Mouse (Mus musculus) cerebellum, adult 2 months (tissue): Measurements from ENCODE around the gene Coro2b. TPM values are rescaled to one million over a fixed set of nuclear protein-coding genes. Genes with fewer than 3 reads are reported as not detected.

ENCODE experiments used
- DNase-seq, 2 experiments: peaks; one replicate each; pipeline ENCODE4 v3.0.0; 2021
- H3K27ac ChIP-seq: fragments of 200-500 bp; 2 replicates; pipeline ENCODE4 v1.5.1; 2012; ENCODE audit warnings: low read length, control low read depth, inconsistent platforms; ENCODE audit not compliant: insufficient read depth
- H3K27me3 ChIP-seq: fragments of 200-500 bp; 2 replicates; pipeline ENCODE4 v1.6.1; 2012; ENCODE audit warnings: inconsistent platforms, mild to moderate bottlenecking, low read length, moderate library complexity; ENCODE audit not compliant: control insufficient read depth, insufficient read depth
- H3K4me1 ChIP-seq: fragments of 200-500 bp; 2 replicates; pipeline ENCODE4 v1.6.1; 2011; ENCODE audit warnings: low read length; ENCODE audit not compliant: control insufficient read depth, insufficient read depth
- H3K4me3 ChIP-seq: fragments of 200-500 bp; replicated peaks from 2 replicates; pipeline ENCODE3; 2011; ENCODE audit warnings: mild to moderate bottlenecking, low read depth, low read length, control low read depth; ENCODE audit not compliant: insufficient read depth
- CTCF ChIP-seq: fragments of 200-500 bp; IDR thresholded peaks from 2 replicates; pipeline ENCODE4 v1.5.1; 2011; ENCODE audit warnings: low read depth, mild to moderate bottlenecking, control low read depth, low read length, moderate library complexity, borderline replicate concordance; ENCODE audit not compliant: insufficient read depth
- POLR2A ChIP-seq: fragments of 200-500 bp; IDR thresholded peaks from 2 replicates; pipeline ENCODE4 v1.6.1; 2011; ENCODE audit warnings: low read length, control low read depth, borderline replicate concordance; ENCODE audit not compliant: insufficient read depth
- WGBS: fragments of 180-500 bp; shearing (Covaris S2); methylation state at CpG from one replicate; pipeline ENCODE4 v1.1.7; 2018; 5-methylcytosine and 5-hydroxymethylcytosine counted together
- polyA plus RNA-seq: library from polyadenylated mRNA; depleted of rRNA; stranded (reverse); fragments of >200 nt; gene quantifications from 2 replicates; pipeline ENCODE4 v1.2.3, GENCODE M21; 2012; rRNA removed

The Coro2b gene
- polyA plus RNA-seq, 1 experiment = 210 TPM

DNA sequence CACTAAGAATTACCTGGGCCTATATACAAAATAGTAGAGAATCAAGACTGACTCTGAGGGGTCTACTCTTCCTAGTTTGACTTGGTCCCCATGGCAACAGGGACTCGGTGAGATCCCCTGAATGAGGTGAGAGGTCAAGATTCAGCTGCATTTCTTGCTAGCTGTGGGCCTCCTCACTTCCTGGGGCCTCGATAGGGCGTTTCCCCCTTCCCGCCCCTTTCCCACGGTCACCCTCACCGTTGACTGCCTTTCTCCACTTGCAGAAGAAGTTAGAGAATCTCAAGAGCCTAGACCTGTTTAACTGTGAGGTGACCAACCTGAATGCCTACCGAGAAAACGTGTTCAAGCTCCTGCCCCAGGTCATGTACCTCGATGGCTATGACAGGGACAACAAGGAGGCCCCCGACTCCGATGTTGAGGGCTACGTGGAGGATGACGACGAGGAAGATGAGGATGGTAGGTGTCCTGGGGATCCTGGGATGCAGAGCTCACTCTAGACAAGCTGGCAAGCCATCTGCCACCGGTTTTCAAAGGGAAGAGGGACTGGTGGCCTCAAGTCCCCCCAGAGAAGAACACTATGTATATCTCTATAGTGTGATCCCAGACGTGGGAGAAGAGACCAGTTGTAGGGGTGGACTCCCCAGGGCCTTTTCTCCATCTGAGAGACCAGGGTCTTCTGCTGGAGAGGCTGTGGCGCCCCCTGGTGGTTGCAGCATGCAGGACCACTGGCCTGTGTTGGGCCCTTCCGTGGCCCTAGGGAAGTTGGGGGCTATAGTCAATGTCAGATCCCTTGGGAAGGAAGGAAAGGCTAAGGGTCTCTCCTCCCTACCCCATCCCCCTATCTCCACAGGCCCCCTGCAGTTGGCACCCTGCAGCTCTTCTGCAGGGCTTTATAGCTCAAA is 163.4 kb downstream of the Coro2b start:
- Histone ChIP-seq H3K4me3 (no peak overlapping the region), H3K27me3 (no peaks in the 10 kb centered on the region), H3K4me1 (peaks cover 36% of the 10 kb centered on the region), H3K27ac (no peak overlapping the region)
- WGBS = 34% methylated on average over 18 of the region's 18 CpGs
- TF ChIP-seq CTCF (peak; percentile 72), POLR2A (no peak)
- DNase-seq = peak; percentile 65 to 78

DNA sequence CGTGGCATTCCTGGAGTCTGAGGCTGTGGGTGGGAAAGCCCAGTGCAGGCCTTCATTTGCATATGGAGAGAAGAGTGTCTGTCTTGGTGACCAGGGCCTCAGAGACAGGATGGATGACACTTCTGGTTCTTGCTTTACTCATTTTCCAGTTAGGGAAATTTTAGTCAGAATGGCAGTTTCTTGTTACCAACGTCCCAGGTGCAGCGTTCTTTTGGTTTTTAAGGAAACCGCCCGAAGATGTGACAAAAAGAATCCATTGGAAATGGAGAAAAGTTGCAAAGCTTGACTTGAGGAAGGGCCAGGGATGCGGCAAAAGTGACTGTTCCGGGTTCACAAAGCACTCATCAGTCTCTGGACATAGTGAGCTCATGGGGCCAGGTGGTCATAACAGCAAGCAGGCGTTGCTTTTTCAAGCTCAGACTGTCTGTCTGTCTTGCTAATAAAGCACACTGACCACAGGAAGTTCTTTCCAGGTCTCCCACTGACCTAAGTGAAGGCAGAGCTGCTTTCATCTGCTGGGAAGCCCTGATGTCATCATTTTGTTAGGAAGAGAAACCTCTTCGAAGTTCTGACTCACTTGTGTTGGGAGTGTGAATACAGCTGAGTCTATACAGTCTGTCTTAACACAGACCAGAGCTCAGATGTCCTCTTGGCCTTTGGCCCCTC is 164.2 kb downstream of the Coro2b start:
- Histone ChIP-seq H3K4me3 (no peak overlapping the region), H3K27ac (peak overlapping the region; percentile 20; the same call in 1 of the 2 replicates), H3K4me1 (peaks cover 44% of the 10 kb centered on the region), H3K27me3 (no peaks in the 10 kb centered on the region)
- DNase-seq = no peak
- no peak for TF ChIP-seq POLR2A
- no peak for TF ChIP-seq CTCF
- 59% methylated on average over 9 of the region's 9 CpGs for WGBS

DNA sequence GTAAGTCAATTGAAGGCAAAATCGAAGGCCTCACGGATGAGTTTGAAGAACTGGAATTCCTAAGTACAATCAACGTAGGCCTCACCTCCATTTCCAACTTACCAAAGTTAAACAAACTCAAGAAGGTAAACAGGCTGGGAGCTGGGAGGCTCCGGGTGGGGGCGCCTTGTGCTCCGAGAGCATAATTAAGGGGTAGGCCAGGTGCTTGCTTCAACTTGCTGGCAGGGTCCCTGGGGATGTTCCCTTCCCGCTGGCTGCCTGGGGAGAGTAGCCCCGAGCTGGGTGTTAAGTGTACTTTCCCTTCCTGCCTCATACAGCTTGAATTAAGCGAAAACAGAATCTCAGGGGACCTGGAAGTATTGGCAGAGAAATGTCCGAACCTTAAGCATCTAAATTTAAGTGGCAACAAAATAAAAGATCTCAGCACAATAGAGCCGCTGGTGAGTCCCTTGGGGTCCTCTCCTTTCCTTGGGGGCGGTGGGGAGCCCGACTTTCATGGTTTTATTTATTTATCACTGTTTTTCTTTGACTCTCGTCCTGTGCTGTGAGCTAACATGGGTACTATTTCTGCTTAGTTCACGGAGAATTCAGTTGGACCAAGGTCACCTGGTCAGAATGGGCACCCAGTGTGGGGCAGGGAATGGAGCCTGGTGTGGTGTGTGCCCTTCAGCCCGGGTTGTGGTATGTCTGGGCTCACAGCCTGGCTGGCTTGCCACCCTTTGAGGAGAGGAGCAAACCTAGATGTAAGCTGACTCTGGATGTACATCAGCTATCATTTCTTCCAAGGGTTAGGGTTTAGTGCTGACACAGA is 164.9 kb downstream of the Coro2b start:
- Histone ChIP-seq H3K4me3 (no peak overlapping the region), H3K4me1 (peaks cover 51% of the 10 kb centered on the region), H3K27ac (peak overlapping the region; percentile 20; the same call in 1 of the 2 replicates), H3K27me3 (no peaks in the 10 kb centered on the region)
- TF ChIP-seq CTCF (no peak), POLR2A (no peak)
- WGBS = 64% methylated on average over 16 of the region's 16 CpGs
- peak in 1 of 2 experiments; percentile 28 for DNase-seq

DNA sequence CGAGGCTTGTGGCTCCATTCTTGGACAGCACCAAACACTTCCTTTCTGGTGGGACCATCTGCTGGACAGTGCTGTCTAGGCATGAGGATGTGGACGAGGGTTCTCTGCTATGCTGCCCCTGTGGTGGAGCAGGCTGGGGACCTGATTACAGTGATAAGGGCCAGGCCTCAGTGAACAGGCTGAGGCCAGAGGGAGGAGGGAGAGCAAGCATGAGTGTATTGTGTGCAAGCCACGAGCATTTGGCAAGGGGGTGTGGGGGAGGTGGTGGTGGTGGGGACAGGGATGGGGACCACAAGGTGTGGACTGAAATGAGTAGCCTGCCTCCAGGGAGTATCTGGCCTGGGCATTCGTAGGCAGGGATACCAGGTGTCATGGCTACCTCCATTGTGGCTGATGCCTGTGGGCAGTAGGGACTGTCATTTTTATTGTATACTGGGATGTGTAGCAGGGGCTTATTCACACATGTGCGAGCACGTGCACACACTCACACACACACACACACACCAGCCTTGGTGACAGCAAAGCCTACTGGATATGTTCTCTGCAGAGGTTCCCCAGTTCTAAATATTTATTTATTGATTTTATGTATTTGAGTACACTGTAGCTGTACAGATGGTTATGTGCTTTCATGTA is 166.1 kb downstream of the Coro2b start:
- Histone ChIP-seq H3K27me3 (no peaks in the 10 kb centered on the region), H3K27ac (peak overlapping the region; percentile 54; the same call in 1 of the 2 replicates), H3K4me3 (no peak overlapping the region), H3K4me1 (peaks cover 60% of the 10 kb centered on the region)
- WGBS = 34% methylated on average over 6 of the region's 6 CpGs
- DNase-seq = no peak
- TF ChIP-seq POLR2A (no peak), CTCF (peak; percentile 21; the same call in 1 of the 2 replicates)

DNA sequence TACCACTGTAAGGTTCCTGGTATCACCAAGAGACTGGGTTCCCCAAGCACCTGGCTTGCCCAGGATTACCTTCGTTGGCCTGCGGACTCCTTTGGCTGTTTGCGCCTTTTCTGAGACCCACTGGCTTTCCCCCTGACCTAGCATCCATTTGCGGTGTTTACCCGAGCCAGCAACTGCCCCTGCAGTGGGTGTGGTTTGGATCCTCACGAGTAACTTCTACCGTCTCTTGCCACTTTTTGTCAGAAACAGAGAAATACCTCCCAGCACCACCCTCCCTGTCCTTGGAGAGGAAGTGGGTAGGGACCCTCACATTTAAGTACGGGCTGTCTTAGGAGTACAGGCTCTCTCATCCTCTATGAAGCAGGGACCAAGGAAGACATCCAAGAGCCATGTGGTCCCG is 166.7 kb downstream of the Coro2b start:
- H3K27ac ChIP-seq = peak overlapping the region; percentile 41
- peaks cover 62% of the 10 kb centered on the region for H3K4me1 ChIP-seq
- no peak for DNase-seq
- H3K4me3 ChIP-seq = no peak overlapping the region
- H3K27me3 ChIP-seq = no peaks in the 10 kb centered on the region
- no peak for TF ChIP-seq CTCF
- 28% methylated on average over 9 of the region's 9 CpGs for WGBS

Other genes with a start within 250 kb of the Coro2b start
- gene Anp32a, start 195.8 kb downstream of the Coro2b start, polyA plus RNA-seq = 421 and 445 TPM in 2 replicates
- gene Itga11, start 140.8 kb upstream of the Coro2b start, polyA plus RNA-seq = 0.29 and 0.33 TPM in 2 replicates